Mouse (Mus musculus) erythroblast, adult 5-6 weeks (primary cell): ENCODE results near the gene Dmpk. TPM values are rescaled to one million over a fixed set of nuclear protein-coding genes. Genes with fewer than 3 reads are reported as not detected.
A peak's percentile ranks its signal among the peaks of the same experiment; 100 is the strongest.

Experiments used
- ATAC-seq: replicated peaks from 2 replicates; pipeline ENCODE4 v1.8.0; 2016; ENCODE audit warnings: moderate number of reproducible peaks, mild to moderate bottlenecking, moderate TSS enrichment, inconsistent platforms; ENCODE audit not compliant: poor library complexity, low FRiP score, severe bottlenecking
- total RNA-seq, 2 experiments: library from RNA; stranded (forward) in 1 of 2; stranded (reverse) in 1 of 2; fragments of 150-400 nt in 1 of 2; fragments of 200-764, 138-1000 nt in 1 of 2; gene quantifications; 2 replicates each; pipeline versions ENCODE4 v1.2.3 to v1.2.4; 2015 to 2017; ENCODE audit warnings: low replicate concordance in 2 of 2

The Dmpk gene
- total RNA-seq, 2 experiments from 2014 or later: 4.3 TPM; not detected in 1

DNA sequence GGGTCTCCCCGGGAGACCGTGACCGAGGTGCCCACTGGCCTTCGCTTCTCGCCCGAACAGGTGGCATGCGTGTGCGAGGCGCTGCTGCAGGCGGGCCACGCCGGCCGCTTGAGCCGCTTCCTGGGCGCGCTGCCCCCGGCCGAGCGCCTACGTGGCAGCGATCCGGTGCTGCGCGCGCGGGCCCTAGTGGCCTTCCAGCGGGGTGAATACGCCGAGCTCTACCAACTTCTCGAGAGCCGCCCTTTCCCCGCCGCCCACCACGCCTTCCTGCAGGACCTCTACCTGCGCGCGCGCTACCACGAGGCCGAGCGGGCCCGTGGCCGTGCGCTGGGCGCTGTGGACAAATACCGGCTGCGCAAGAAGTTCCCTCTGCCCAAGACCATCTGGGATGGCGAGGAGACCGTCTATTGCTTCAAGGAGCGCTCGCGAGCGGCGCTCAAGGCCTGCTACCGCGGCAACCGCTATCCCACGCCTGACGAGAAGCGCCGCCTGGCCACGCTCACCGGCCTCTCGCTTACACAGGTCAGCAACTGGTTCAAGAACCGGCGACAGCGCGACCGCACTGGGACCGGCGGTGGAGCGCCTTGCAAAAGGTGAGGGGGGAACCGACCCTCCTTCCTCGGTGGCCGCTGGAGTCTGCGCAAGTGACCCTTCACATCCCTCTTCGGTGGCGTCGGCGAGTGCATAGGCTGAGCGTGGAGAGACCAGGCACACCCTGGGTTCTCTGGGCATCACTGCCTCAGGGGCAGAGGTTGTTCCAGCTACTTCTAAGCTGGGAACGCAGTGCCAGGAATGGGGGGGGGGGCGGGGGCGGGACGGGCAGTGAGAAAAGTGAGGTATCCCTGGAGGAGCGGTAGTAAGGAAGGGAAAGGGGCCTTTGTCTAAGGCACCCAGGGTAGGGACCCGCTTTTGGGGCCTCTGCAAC lies 11.4 kb downstream of the Dmpk start:
- no peak for ATAC-seq

DNA sequence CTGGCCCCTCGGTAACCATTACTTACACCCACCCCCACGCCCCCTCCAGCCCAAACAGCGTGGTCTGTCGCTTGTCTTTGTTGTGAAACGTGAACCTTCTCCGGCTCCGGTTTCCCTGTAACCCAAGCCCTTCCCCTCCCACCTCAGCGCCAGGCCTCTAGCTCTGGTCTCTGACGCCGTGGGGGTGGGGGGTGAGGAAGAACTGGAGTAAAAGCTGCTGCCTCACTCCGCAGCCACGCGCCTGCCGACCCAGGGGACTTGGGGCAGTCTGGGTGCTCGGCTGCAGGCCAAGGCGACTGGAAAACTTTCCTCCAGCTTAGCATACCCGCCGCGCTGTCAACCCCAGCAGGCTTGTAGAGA lies 12.1 kb downstream of the Dmpk start:
- ATAC-seq: no peak

DNA sequence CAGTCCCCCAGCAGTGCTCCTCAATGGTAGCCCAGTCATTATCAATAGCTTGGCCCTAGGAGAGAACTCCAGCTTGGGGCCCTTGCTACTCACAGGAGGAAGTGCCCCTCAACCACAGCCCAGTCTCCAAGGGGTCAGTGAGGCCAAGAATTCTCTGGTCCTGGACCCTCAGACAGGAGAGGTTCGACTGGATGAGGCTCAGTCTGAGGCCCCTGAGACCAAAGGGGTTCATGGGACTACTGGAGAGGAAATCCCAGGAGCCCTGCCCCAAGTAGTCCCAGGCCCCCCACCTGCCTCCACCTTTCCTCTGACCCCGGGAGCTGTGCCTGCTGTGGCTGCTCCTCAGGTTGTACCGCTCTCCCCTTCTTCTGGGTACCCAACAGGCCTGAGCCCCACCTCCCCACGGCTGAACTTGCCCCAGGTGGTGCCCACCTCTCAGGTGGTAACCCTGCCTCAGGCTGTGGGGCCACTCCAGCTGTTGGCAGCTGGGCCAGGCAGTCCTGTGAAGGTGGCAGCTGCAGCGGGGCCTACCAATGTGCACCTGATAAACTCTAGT lies 12.8 kb downstream of the Dmpk start:
- ATAC-seq: no peak

DNA sequence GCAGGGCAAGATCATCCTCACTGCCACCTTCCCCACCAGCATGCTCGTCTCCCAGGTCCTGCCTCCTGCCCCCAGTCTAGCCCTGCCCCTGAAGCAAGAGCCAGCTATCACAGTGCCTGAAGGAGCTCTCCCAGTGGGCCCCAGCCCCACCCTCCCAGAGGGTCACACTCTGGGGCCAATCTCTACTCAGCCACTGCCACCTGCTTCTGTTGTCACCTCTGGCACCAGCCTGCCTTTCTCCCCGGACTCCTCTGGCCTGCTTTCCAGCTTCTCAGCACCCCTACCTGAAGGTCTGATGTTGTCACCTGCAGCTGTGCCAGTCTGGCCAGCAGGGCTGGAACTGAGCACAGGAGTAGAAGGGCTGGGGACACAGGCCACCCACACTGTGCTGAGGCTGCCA lies 13.6 kb downstream of the Dmpk start:
- no peak for ATAC-seq

DNA sequence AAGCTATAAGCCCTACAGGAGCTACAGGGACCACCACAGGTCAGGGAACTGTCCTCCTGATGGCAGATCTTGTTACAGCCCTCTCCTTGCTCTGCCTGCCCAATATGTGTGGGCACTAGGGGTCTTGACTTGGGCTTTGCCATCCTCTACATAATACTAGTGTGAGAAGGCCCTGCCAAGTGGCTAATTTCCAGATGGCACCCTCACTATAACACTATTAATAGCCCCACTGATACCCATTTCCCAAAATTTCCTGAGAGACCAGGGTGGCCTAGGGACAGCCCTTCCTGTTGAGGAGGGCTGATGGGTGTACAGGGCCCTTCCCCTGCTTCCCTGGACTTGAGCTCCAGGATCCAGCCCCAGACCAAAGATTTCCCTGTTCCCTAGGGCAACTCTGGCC lies 14.2 kb downstream of the Dmpk start:
- no peak for ATAC-seq

DNA sequence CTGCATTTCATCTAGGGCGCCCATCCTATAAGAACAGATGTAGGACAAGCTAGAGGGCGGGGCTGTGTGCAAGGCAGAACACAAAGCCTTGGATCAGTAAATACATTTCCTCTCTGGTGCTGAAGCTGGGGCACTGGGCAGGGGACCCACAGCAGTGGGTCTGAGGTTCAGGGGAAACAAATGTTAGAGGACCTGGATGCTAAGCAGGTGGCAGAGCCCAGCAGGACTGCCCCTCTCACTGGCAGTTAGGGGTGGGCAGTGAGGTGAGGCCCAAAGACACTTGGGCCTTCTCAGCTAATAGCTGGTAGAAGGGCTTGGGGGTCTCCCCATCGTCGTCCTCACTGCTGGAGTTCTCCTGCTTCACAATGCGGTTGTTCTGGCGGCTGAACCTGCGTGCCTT lies 15.2 kb downstream of the Dmpk start:
- ATAC-seq: no peak

DNA sequence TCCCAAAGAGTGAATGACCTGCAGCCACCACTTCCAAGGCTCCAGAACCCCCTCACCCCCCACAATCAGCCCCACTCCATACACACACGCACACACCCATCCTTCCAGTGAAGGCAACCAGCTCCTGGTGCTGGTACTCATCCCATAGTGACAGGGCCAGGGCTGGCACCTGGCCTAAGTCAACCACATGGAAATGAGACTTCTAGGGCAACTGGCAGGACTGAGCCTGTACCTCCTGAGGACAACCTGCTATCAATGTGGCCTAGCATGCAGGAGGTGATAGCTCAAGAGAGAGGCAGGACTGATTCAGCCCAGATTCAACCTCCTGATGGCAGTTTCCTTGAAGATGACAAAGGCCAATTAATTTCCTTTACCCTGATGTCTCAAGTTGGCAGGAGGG lies 16.6 kb downstream of the Dmpk start:
- ATAC-seq: no peak

DNA sequence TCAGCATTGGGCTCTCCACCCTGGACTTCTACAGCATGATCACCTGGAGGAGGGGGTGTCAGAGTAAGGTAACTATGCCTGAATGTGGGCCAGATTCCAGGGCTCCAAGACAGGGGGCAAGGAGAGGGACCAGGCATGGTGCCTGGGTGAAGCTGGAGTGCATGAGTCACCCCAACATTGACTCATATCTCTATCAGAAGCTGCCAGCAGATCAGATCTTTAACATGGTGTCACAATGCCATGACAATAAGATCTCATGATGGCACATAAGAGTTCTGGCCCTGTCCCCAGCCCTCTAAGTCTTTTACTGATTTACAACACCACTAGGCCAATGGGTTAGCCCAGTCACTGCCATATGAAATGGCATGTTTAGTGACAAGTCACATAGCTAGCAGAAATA lies 20.1 kb downstream of the Dmpk start:
- no peak for ATAC-seq

DNA sequence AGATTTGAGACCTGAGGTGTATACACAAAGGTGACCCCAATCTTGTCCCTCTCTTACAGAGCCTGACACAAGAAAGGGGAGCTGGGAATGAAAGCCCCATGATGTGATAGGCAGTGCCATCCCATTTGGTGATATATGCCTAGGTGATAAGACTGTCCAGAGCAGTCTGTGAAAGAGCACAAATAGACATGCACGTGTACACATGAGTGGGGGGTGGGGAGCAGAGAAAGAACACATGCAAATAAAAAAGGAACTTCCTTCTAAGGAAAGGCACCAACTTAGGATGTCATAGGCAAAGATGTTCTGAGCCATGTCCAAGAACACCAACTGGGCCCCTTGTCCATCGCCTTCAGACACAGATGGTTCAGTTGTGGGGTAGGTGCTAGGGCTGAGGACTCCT lies 20.8 kb downstream of the Dmpk start:
- ATAC-seq: no peak

DNA sequence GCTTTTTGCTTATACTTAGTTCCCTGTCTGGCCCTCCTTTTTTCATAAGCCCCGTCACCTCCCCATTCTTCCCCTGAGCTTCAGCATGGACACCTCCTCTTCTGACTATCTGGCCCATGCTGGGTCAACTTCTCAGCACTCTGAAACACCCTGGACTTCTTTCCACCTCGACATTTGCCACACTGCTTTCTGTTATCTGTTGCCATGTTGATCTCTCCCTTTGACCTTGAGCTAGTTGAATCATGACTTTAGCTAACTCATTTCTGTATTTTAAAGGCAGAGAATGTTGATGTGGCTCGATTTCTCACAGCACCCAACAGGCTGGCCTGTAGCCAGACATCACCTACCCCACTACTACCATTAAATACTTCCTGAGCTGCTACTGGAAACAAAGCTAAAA lies 23.8 kb downstream of the Dmpk start:
- no peak for ATAC-seq

DNA sequence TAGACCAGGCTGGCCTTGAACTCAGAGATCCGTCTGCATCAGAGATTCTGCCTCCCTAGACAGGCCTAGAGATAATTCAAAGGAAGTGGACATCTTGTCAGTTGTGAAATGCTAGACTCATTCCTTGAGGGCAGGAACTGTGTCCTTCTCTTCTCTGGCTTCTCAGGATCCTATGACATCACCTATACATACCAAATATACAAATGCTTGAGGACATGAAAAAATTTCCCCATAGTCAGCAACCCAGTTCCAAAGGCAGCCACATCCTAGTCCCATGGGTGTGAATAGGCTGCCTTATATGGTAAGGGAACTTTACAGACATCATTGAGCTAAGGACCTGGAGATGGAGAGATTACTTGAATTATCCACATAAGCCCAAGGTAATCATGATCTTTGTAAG lies 25.9 kb downstream of the Dmpk start:
- no peak for ATAC-seq

DNA sequence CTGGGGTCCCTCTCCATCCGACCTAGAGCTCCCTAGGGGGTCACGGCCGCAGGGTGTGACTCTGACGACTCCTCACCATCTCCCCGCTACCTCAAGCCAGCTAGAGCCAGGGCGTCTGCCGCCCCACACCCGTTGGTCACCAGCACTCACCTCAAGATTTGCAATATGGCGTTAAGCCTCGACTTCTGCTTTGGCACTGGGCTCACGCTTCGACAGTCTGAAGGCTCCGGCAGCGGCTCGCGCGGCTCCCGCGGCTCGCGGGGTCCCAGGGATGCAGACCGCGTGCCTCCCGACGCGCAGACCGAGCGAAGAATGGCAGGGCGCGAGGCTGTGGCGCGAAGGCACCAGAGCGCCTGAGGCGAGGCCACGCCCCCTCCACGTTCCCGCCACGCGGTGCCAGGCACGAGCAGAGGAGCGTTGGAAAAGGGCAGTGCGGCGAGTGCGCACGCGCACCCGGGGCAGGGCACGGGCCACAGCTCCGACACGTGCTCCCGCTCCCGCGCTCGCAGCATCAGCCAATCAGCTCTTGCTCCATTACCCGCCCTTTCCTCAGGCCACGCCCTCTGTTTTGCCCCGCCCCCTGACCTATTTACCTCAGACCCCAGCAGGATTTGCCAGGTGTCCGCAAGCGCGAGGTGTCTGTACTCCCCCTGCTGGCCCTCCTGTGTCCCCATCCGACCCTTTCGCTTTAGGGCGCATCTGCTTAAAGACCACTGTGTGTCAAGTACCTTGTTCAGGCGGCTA lies 34.6 kb downstream of the Dmpk start, which contains the start of gene Gm4969:
TSS of gene Gm4969 (minus strand) at position 341 of the 744 bp plus-strand sequence.
- ATAC-seq: no peak

DNA sequence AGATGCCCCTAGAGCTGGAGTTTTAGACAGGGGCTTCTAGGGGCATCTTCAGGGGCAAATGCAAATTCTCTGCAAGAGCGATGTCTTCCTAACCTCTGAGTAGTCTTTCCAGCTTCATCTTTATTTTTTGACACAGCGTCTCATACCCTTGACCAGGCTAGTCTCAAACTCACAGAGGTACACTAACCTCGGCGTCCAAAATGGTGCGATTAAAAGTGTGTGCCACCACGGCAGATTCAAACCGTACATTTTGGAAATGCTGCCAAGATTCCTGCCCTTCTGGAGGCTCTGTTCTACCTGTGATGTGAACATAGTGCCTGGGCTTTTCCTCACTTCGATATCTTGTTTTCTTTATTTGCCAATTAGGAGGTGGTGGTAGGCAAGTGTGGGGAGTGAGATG lies 35.4 kb downstream of the Dmpk start:
- no peak for ATAC-seq

DNA sequence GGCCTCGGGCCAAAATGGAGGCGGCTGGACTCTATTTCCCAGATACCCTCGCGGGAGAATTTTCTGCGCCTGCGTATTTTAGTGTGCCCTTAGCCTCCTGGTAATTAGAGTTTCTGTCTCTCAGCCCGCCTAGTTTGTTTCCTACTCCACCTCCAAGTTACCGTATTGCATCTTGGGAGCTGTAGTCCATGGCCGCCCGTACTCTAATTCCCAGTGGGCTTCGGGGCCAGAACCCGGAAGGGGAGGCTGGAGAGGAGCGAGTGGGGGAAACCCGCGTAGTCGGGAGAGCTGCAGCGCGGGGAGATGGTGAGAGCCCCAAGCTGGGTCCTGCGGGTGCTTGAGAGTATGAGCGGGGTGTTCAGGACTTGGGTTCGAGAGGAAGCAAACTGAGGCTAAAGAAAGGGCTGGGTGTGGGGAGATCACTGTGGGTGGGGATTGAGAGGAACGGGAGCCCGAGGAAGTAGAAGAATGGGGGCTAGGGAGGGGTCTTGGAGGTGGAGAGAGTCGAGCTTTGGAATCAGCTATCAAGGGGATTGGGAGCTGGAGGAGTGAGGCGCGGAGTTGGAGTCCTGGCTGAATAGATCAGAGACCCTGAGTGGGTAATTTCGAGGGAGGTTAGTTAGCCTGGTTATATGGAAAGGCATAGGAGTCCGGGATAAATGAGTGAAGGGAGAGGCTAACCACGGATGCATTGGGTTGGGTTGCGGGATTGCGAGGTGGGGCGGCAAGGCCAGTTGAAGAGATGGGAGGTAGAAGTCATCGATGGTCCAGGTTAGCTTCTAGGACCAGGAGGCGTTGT lies 36.2 kb downstream of the Dmpk start, which contains the start of gene Fbxo46:
TSS of gene Fbxo46 (plus strand) at position 229 of the 799 bp plus-strand sequence.
- ATAC-seq: peak; percentile 99

DNA sequence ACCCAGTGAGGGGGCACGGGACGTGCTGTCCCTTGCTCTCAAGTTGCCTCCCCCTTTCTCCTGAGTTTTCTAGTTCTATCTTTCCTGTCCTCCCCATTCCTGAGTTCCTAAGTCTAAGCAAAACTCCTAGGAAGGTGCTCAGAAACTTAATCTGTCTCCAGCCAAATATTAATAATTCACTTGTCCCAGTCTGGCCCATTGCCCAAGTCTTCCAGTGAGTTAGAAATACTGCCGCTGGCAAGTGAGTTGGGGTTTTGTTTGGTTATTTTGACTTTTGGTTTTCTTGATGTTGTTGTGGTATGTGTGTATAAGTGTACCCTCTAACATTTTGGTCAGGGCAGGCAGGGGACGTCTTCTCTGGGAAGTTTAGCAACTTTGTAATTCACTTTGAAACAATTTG lies 38.0 kb downstream of the Dmpk start:
- no peak for ATAC-seq

DNA sequence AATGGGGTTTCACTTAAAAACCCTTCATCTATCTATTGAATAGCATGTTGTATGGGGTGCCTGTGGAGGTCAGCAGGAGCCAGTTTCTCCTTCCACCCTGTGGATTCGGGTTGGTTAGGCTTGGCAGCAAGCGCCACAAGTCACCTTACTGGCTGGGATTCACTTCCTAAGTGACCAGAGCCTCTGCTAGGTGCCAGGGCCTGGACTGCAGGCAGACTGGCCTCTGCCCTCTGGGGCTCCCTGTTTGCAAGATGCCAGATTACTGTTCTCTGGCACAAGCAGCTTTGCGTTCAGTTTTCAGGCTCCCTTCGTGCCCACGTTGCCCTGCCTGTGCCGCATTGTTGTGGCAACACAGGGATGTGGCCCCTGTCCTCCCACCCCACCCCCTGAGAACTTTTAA lies 41.1 kb downstream of the Dmpk start:
- ATAC-seq: no peak

DNA sequence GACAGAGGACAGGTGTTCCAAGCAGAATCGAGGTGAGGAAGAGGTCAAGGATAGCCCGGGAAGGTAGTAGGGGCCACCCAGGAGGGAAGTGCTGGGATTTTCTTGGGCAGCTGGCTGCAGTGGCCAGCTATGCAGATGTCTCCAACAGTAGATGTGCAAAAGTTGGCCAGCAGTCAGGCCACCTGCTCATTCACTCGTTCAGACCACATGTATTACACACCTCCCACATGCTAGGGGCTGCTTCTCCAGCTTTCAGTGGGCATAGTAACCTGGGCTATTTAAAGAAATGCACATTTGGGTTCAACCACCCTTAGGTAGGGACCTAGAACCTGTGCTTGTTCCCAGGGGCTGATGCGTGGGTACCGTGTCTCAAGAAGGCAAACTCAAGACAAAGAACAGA lies 44.1 kb downstream of the Dmpk start:
- no peak for ATAC-seq

DNA sequence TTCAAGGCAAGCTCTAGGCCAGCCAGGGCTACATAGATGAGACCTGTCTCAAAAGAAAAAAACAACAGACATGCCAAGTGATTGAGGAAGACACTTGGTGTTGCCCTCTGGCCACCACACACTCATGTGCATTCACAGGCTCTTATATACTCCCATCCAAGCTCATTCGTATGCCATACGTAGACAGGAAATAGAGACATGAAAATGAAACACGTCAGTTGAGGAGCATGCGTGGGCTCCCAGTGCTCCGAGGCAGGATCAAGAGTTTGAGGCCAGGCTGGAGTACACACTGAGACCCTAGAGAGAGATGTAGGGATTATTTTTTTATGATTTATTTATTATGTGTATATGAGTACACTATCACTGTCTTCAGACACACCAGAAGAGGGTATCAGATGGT lies 45.7 kb downstream of the Dmpk start:
- ATAC-seq: no peak

DNA sequence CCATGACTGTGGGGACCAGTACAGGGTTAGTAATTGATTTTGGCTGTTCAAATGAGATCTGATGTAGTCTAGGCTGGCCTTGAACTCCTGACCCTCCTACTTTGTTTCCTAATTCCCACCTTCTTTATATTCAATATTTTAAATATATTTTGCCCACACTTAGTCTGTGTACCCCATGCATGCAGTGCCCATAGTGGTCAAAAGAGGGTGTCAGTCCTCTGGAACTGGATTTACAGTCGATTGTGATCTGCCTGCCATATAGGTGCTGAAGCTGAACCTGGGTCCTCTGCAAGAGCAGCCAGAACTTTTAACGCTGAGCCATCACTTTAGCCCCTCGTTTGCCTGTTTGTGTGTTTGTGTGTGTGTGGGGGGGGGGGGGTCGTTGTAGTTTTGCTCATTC lies 47.0 kb downstream of the Dmpk start:
- ATAC-seq: no peak

DNA sequence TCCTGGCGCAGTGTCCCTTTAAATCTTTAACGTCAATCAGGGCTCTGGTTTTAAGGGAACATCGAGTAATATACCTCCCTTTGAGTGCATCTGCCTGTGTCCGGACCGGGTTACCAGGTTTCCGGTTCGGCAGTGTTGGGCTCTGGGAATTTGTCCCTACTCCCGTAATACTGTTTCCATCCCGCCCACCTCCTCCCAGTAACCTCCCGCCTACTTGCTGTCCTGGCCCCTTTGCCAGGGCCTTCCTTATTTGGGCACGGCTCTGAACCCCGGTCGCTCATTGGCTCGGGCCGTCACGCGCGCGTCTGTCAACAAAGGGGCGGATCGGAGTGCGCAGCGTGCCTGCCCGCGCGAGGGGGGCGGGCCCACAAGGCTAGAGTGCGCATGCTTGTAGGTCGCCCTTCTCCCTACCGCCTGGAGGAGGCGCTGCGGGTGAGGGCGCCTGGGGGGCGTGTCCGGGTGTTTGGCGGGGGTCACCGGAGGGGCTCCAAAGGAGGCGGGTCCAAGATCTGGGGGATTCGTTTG lies 47.7 kb downstream of the Dmpk start:
- ATAC-seq: peak; percentile 97
